Mouse (Mus musculus): ENCODE measurements around the gene Fgd5. TPM values are rescaled to one million over a fixed set of nuclear protein-coding genes. Genes with fewer than 3 reads are reported as not detected.

The Fgd5 gene
- polyA plus RNA-seq, 1 experiment from 2014 or later, result 11.6 TPM

DNA sequence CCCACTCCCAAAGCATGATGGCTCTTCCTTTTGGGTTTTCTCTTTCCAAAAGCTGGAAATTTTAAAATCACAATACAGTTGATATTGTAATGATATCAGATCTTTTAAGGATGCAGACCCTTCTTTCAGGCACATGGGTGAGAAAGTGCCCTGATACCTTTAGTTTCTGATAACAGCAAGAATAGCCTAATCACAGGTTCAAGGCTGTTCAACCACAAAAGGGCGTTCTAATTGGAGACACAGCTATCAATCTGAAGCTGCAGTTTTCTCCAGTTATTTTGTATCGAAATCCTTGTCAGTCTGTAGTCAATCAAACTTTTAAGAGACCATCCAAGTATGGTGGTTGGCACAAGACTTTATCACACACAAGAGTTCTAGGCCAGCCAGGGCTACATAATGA lies 115.2 kb downstream of the Fgd5 start:
- Histone ChIP-seq H3K27me3 (no peaks in the 10 kb centered on the region), H3K9me3 (replicated peaks) (no peaks in the 10 kb centered on the region), H3K27ac (no peak overlapping the region), H3K4me1 (replicated peaks) (peaks cover 31% of the 10 kb centered on the region), H3K9ac (no peak overlapping the region), H3K4me2 (no peak overlapping the region), H3K4me3 (no peak overlapping the region), H3K36me3 (no peaks in the 10 kb centered on the region)
- 84% methylated on average over 2 of the region's 2 CpGs for WGBS
- ATAC-seq (replicated peaks; ENCODE audit: insufficient number of reproducible peaks, insufficient read depth, low FRiP score, low read depth), result no peak

DNA sequence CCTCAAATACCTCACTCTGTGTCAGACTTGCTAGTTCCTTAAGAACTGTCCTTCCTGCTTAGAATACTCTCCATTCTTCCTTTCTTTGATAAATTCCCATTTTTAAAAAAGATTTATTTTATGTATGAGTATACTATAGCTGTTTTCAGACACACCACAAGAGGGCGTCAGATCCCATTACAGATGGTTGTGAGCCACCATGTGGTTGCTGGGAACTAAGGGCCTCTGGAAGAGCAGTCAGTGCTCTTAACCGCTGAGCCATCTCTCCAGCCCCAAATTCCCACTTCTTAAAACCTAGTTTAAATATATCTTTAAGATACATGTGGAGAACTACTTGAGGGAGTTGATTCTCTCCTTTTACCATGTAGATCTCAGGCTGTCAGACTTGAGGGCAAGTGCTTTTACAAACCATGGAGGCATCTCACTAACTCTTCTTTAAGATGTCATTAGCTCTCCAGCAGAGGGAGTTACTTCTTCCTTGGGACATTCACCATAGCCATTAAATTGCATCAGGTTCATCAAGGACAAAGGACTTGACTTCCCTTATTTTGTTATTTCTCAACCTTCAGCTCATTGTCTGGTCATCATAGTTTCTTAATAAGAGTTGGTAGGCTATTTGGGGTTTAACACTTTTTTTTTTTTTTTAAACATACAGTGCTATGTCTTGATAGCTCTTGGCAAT lies 122.1 kb downstream of the Fgd5 start:
- 62% methylated on average over 2 of the region's 2 CpGs for WGBS
- Histone ChIP-seq H3K9ac (no peak overlapping the region), H3K4me1 (replicated peaks) (peaks cover 6% of the 10 kb centered on the region; the same call in 1 of the 2 replicates), H3K36me3 (no peaks in the 10 kb centered on the region), H3K9me3 (replicated peaks) (no peaks in the 10 kb centered on the region), H3K4me2 (no peak overlapping the region), H3K27ac (no peak overlapping the region), H3K4me3 (no peak overlapping the region), H3K27me3 (no peaks in the 10 kb centered on the region)
- ATAC-seq (replicated peaks; ENCODE audit: insufficient number of reproducible peaks, insufficient read depth, low FRiP score, low read depth), result no peak

DNA sequence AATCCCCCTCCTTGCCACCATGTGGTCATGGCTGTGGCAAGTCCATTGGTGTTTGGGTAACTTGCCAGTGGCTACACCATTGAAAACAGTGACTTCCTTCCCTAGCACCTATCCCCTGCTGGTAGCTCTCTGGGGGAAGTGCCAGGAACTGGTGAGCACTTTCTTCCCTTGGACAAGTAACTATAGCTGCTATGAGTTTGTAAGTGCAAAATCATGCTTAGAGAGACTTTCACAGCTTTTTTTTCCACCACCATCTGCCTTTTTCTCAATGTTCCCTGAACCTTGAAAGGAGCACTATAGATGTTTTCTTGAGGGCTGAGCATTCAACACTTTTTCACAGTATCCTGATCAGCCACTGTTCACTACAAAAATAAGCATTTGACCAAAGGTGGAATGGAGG lies 145.9 kb downstream of the Fgd5 start:
- no peak overlapping the region for H3K27ac ChIP-seq
- no peaks in the 10 kb centered on the region for H3K27me3 ChIP-seq
- no peaks in the 10 kb centered on the region for H3K9me3 ChIP-seq (replicated peaks)
- ATAC-seq (replicated peaks; ENCODE audit: insufficient number of reproducible peaks, insufficient read depth, low FRiP score, low read depth), result no peak
- no peak overlapping the region for H3K4me2 ChIP-seq
- H3K4me3 ChIP-seq, result no peak overlapping the region
- no peak overlapping the region for H3K9ac ChIP-seq
- H3K4me1 ChIP-seq (replicated peaks), result no peaks in the 10 kb centered on the region
- peaks cover 5% of the 10 kb centered on the region; the same call in 1 of the 2 replicates for H3K36me3 ChIP-seq

Other genes starting within 250 kb of the Fgd5 start
- 7.9 and 9.6 TPM in 2 replicates for gene Grip2, start 151.6 kb upstream of the Fgd5 start, polyA plus RNA-seq (2015; fragmentation: Nextera tagmentation; extraction: Ambion mirVana)
- gene Ccdc174, start 100.8 kb upstream of the Fgd5 start, polyA plus RNA-seq (2015; fragmentation: Nextera tagmentation; extraction: Ambion mirVana), result 20.4 and 25.0 TPM in 2 replicates
- 0.19 and 0.31 TPM in 2 replicates for gene 4930590J08Rik, start 76.1 kb upstream of the Fgd5 start, polyA plus RNA-seq (2015; fragmentation: Nextera tagmentation; extraction: Ambion mirVana)
- gene Nr2c2, start 112.5 kb downstream of the Fgd5 start, polyA plus RNA-seq (2015; fragmentation: Nextera tagmentation; extraction: Ambion mirVana), result 14.8 and 18.7 TPM in 2 replicates
- gene Mrps25, start 205.2 kb downstream of the Fgd5 start, polyA plus RNA-seq (2015; fragmentation: Nextera tagmentation; extraction: Ambion mirVana), result 74.4 and 76.7 TPM in 2 replicates
- gene Rbsn, start 236.0 kb downstream of the Fgd5 start, polyA plus RNA-seq (2015; fragmentation: Nextera tagmentation; extraction: Ambion mirVana), result 14.7 and 17.2 TPM in 2 replicates